Mouse (Mus musculus) c-Kit-positive CD71-positive TER-119-negative erythroid progenitor cells, embryonic 14.5 days (primary cell): ENCODE data around the gene Htr5b.

Experiments
- DNase-seq: peaks from one replicate; pipeline ENCODE4 v3.0.0-alpha.2; 2013; ENCODE audit warnings: low read depth

Gene Htr5b

DNA sequence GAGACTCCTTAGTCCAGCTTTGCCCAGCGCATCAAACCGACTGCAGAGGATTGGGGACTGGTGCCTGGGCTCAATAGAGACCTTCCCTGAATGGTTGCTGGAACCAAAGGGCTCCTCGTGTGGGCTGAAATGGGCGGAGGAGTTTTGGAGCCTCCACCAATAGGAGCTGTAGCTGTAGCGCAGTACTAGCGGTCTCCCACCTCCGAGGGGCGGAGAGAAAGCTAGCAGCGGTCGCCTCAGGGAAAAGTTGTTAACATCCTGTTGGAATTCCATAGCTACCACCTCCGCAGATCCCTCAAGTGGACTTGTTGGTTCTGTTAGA is at the start of gene Htr5b:
Htr5b (minus strand) TSS at position 67 of the 322 bp plus-strand sequence.
- no peak for DNase-seq

DNA sequence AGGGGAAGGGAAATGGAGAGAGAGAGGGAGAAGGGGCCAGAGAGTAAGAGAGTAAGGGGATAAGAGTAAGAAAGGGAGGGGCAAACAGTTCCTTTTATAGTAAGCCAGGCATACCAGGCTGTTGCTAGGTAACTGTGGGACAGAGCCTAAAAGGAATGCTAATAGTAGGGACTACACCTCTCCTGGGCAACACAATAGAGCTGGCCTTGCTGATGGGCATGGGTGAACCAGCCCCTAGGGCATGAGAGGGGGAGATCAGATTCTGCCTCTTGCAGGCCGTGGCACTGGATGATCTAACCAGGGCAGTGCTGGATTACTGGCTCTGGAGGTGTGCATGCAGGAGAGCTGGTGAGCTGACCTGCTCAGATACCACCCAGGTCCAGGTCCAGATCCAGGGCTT is 49.2 kb upstream of the Htr5b start:
- DNase-seq, result no peak

DNA sequence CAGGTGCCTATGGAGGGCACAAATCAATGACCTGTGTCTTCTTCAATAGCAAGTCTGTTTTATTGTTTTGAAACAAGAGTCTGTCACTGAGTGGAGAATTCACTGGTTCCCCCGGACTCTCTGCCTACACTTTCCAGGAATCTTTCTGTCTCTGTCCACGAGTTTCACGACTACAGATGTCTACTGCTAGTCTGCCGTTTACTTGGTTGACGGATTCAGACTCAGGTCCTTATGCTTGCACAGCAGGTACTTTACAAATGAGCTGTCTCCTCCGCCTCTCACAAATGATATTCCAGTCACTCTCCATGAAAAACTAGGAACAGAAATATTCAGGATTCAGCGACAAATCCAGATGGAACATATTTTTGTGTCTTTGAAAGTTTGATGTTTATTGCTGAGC is 42.3 kb upstream of the Htr5b start:
- DNase-seq, result no peak

GRCm38 (mm10) chr1:121567521-121568489 is 39.5 kb upstream of the Htr5b start, which contains the start of gene Ddx18:
TSS of gene Ddx18 (minus strand) at chr1:121567989.
- DNase-seq, result peak; percentile 91

GRCm38 (mm10) chr1:121557861-121558260 is 29.6 kb upstream of the Htr5b start:
- no peak for DNase-seq

DNA sequence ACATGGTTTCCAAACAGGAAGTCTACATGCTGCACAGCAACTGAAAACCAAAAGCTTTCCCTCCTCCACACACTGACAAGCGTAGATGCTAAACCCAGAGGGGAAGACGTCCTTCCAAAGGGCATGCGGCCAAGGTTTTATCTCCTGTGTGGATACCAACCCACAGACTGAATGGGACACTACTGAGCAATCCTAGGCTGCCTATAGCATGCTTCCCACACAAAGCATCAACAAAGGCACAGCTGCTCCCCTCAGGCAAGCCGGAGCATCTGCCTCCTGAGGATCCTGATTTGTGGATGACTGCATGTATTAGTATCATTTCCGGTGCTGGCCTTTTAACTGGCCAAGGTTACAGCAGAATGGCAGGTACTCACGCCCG is 23.2 kb upstream of the Htr5b start:
- DNase-seq, result no peak

GRCm38 (mm10) chr1:121550801-121551456 is 22.7 kb upstream of the Htr5b start:
- DNase-seq, result no peak

- DNase-seq, result no peak
These were observed 21.2 kb upstream of the Htr5b start for GRCm38 (mm10) chr1:121549456-121549855.

DNA sequence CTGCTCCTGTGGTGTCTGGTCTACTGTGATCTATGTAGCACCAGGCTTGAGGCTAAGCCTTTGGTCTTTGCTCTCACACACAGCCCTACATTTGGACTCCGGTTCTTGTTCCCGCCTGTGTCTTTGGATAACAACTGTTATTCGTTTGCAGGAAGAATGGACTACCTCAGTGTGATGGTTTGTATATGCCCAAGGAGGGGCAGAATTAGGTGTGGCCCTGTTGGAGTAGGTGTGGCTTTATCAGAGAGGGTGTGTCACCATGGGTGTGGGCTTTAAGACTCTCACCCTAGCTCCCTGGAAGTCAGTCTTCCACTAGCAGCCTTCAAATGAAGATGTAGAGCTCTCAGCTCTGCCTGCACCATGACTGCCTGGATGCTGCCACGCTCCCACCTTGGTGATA is 20.4 kb upstream of the Htr5b start:
- no peak for DNase-seq

- no peak for DNase-seq
These were observed 18.6 kb upstream of the Htr5b start for GRCm38 (mm10) chr1:121546844-121547243.

DNA sequence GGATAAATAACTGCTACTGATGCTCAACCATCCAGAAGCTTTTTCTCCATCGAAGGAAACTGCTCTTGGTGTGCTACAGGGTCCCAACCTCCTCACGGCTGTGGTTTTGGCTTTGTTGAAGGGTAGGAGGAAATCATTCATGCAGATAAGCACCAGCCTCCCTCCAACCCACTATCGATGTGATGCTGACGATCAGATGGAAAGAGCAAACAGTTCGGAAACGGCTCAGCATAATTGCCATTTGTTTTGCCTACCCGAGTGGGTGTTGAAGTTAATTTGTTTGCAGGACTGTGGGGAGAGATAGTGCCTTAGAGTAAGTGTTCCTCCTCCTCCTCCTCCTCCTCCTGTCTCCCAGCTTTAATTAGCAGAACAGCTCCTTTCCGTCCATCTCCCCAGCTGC is 12.1 kb upstream of the Htr5b start:
- DNase-seq, result no peak

DNA sequence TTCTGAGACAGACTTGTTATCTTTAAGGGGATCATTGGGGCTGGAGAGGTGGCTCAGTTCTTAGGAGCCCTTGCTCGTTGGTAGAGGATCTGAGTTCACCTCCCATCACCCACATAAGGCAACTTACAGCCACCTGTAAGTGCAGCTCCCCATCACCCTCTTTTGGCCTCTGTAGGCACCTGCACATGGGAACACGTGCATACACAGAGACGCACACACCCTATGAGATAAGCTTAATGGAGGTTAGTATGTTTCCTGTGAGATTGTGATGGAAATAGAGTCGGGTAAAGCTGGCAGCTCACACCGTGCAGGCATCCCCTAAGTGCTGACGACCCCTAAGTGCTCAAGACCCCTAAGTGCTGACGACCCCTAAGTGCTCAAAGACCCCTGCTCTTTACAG is 3.2 kb upstream of the Htr5b start:
- no peak for DNase-seq

DNA sequence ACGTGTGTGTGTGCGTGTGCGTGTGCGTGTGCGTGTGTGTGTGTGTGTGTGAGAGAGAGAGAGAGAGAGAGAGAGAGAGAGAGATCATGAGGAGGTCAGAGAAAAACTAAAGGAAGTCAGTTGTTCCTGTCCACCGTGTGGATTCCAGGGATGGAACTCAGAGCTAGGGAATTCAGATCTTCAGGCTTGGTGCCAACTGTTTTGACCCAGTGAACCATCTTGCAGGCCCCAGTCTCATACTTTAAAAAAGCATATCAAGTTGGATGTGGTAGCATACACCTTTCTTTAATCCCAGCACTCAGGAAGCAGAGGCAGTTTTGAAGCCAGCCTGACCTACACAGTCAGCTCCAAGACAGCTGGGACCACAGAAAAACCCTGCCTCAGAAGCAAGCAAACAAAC is 1.0 kb upstream of the Htr5b start:
- no peak for DNase-seq

- no peak for DNase-seq
These were observed 466 bp downstream of the Htr5b start for GRCm38 (mm10) chr1:121527600-121528398.

DNA sequence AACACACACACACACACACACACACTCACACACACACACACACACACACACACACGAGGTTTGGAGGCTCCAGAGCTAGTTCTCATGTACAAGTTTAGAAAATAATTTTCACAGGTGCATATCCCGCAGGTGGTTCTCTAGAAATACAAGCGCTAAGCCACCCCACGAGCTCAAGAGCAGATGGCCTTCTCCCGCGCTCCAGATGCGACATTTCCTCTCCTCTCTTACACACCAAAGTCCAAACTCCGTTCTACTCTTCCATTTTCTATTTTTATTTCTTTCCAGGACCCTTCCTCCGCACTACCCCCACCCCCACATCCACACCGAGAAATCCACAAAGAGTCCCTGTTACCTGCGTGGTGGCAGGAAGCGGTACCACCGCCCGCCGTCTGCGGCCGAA is 1.2 kb downstream of the Htr5b start:
- DNase-seq, result no peak

DNA sequence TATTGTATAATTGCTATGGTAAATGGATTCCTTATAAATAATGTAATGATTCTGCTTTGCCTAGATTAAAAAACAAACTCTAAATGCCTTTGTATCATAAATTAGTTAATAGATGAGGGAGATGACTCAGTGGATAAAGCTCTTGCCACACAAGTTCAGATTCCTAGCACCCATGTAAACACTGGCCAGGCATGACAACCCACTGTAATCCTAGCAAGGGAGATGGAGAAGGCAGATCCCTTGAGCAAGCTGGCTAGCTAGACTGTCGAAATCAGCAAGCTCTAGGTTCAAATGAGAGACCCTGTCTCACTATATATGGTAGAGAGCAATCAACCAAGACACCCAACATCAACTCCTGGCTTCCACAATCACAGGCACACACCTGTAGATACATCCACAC is 9.7 kb downstream of the Htr5b start:
- no peak for DNase-seq

DNA sequence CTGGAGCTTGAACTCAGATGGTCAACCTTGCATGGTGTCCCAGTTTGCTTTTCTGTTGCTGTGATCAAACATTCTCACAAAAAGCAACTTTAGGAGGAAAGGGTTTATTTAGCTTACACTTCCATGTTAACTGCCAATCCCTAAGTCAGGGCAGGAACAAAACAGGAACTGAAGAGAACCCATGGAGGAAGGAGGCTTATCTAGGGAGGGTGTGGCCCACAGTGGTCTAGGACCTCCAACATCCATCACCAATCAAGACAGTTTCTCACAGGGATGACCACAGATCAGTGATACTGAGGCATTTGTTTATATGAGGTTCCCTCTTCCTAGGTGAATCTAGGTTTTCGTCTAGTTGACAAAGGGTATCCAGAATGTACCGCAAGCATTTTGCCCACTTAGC is 16.3 kb downstream of the Htr5b start:
- no peak for DNase-seq

DNA sequence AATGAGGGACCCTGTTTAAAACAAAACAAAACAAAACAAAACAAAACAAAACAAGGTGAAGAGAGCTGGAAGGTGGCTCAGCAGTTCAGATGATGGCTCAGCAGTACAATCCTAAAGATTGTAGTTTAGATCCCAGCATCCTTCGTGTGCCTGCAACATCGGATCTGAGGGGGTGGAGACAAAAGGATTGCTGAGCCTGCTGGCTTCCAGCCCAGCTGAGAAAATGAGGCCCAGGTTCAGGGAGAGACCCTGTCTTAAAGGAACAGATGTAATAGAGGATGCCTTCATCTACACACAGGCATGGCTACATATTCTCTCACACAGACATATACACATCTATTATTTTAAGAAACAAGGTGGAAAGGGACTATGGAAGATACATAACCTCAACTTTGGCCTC is 17.1 kb downstream of the Htr5b start:
- no peak for DNase-seq

DNA sequence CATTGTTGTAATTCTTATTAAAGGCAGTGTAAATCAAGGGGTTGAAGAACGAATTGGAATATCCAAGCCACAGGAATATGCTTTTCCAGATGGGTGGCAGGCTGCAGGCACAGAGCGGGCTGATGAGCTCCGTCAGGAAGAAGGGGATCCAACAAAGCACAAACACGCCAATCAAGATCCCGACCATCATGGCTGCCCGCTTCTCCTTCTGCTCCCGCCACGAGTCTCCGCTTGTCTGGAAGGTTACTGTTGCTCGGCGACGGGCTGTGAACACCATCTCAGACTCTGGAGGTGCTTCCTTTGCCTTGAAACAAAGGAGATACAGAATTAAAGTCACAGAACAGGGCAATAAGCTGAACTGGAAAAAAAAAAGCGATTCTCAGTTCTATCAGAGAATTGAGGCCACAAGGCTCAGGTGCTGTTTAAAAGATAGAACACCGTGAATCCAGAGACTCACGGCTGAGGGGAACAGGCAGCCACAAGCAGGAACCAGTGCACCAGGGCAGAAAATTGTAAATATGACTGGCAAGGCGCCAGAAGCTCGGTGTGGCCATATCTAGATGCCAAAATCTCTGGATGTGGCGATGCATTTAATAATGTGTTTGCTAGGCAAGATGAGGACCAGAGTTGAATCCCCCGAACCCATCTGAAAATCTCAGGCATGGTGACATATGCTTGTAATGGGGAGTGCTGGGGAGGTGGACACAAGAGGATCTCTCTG is 17.7 kb downstream of the Htr5b start:
- DNase-seq, result no peak

GRCm38 (mm10) chr1:121508729-121509128 is 19.5 kb downstream of the Htr5b start:
- no peak for DNase-seq

- no peak for DNase-seq
These were observed 31.2 kb downstream of the Htr5b start for GRCm38 (mm10) chr1:121497093-121497492.

- DNase-seq, result no peak
These were observed 38.0 kb downstream of the Htr5b start for GRCm38 (mm10) chr1:121490241-121490640.
